Mouse (Mus musculus) heart, embryonic 11.5 days (tissue): ENCODE results near the gene Pnpla1. TPM values are rescaled to one million over a fixed set of nuclear protein-coding genes. Genes with fewer than 3 reads are reported as not detected.

Experiments
- ATAC-seq: fragments of 200-750 bp; cut with Nextera tagmentation; replicated peaks from 2 replicates; pipeline ENCODE4 v1.8.0; 2017; ENCODE audit warnings: moderate library complexity; ENCODE audit not compliant: insufficient number of reproducible peaks, low FRiP score, low TSS enrichment
- H3K27ac ChIP-seq: fragments of 300-500 bp; sonication (generic); 2 replicates; pipeline ENCODE4 v1.5.1; 2014; ENCODE audit warnings: mild to moderate bottlenecking, low read depth, low read length
- H3K27me3 ChIP-seq: fragments of 300-500 bp; sonication (generic); 2 replicates; pipeline ENCODE4 v1.6.1; 2014; ENCODE audit warnings: mild to moderate bottlenecking, low read length, mixed read lengths; ENCODE audit not compliant: control insufficient read depth, insufficient read depth
- H3K36me3 ChIP-seq: fragments of 300-500 bp; sonication (generic); 2 replicates; pipeline ENCODE4 v1.6.1; 2014; ENCODE audit warnings: mild to moderate bottlenecking, low read length, moderate library complexity, mixed read lengths; ENCODE audit not compliant: control insufficient read depth, insufficient read depth
- H3K4me1 ChIP-seq: fragments of 300-500 bp; sonication (generic); 2 replicates; pipeline ENCODE4 v1.6.1; 2014; ENCODE audit warnings: low read length; ENCODE audit not compliant: control insufficient read depth, insufficient read depth
- H3K4me2 ChIP-seq: fragments of 300-500 bp; sonication (generic); 2 replicates; pipeline ENCODE4 v1.6.1; 2014; ENCODE audit warnings: mild to moderate bottlenecking, moderate library complexity
- H3K4me3 ChIP-seq: fragments of 300-500 bp; sonication (generic); 2 replicates; pipeline ENCODE4 v1.5.1; 2014; ENCODE audit warnings: low read depth, low read length
- H3K9ac ChIP-seq: fragments of 300-500 bp; sonication (generic); 2 replicates; pipeline ENCODE4 v1.6.1; 2014; ENCODE audit warnings: mild to moderate bottlenecking, low read depth, low read length, moderate library complexity
- H3K9me3 ChIP-seq: fragments of 300-500 bp; sonication (generic); replicated peaks from 2 replicates; pipeline ENCODE4 v1.6.1; 2016; ENCODE audit warnings: low read length; ENCODE audit not compliant: control insufficient read depth
- WGBS: fragments of 180-500 bp; shearing (Covaris S2); extraction: QIAGEN DNeasy Blood & Tissue Kit; methylation state at CpG from one replicate; pipeline ENCODE4 v1.1.7; 2014; ENCODE audit not compliant: insufficient replicate concordance; 5-methylcytosine and 5-hydroxymethylcytosine counted together
- polyA plus RNA-seq: library from polyadenylated mRNA; unstranded; fragments of >200 nt; fragmentation: Nextera tagmentation; extraction: Ambion mirVana; gene quantifications from 2 replicates; pipeline ENCODE4 v1.2.1, GENCODE M21; 2014

The Pnpla1 gene
- polyA plus RNA-seq, 1 experiment from 2014 or later, result 0.06 TPM

- no peak for ATAC-seq
Observed at GRCm38 (mm10) chr17:28926866-28927635, 68.8 kb downstream of the Pnpla1 start.

GRCm38 (mm10) chr17:28928004-28928403, 69.8 kb downstream of the Pnpla1 start:
- ATAC-seq, result no peak
- H3K36me3 ChIP-seq, result no peaks in the 10 kb centered on the region
- no peak overlapping the region for H3K9ac ChIP-seq
- no peak overlapping the region for H3K27ac ChIP-seq
- WGBS, result 80% methylated on average over 9 of the region's 9 CpGs
- no peak overlapping the region for H3K4me3 ChIP-seq
- H3K27me3 ChIP-seq, result no peaks in the 10 kb centered on the region
- no peaks in the 10 kb centered on the region for H3K9me3 ChIP-seq
- peaks cover 3% of the 10 kb centered on the region for H3K4me1 ChIP-seq
- H3K4me2 ChIP-seq, result no peak overlapping the region

More at GRCm38 (mm10) chr17:28926866-28927635, 68.8 kb downstream of the Pnpla1 start:
- no peak overlapping the region for H3K27ac ChIP-seq
- no peak overlapping the region for H3K4me2 ChIP-seq
- no peak overlapping the region for H3K9ac ChIP-seq
- no peaks in the 10 kb centered on the region for H3K36me3 ChIP-seq
- no peaks in the 10 kb centered on the region for H3K27me3 ChIP-seq
- H3K9me3 ChIP-seq, result no peaks in the 10 kb centered on the region
- WGBS, result 44% methylated on average over 15 of the region's 15 CpGs
- H3K4me1 ChIP-seq, result peaks cover 3% of the 10 kb centered on the region
- no peak overlapping the region for H3K4me3 ChIP-seq

- 92% methylated on average over 4 of the region's 4 CpGs for WGBS
- no peak overlapping the region for H3K9ac ChIP-seq
- no peak overlapping the region for H3K4me3 ChIP-seq
- ATAC-seq, result no peak
- no peak overlapping the region for H3K27ac ChIP-seq
- no peaks in the 10 kb centered on the region for H3K27me3 ChIP-seq
- no peaks in the 10 kb centered on the region for H3K9me3 ChIP-seq
- H3K4me1 ChIP-seq, result peaks cover 6% of the 10 kb centered on the region
- no peak overlapping the region for H3K4me2 ChIP-seq
- H3K36me3 ChIP-seq, result no peaks in the 10 kb centered on the region
Observed at GRCm38 (mm10) chr17:28929369-28929768, 71.2 kb downstream of the Pnpla1 start.

GRCm38 (mm10) chr17:28930392-28931074, 72.3 kb downstream of the Pnpla1 start:
- H3K9ac ChIP-seq, result peak overlapping the region; percentile 64

GRCm38 (mm10) chr17:28931436-28932211, 73.4 kb downstream of the Pnpla1 start:
- H3K36me3 ChIP-seq, result no peaks in the 10 kb centered on the region
- H3K4me1 ChIP-seq, result peaks cover 6% of the 10 kb centered on the region
- H3K9me3 ChIP-seq, result no peaks in the 10 kb centered on the region
- no peak for ATAC-seq
- WGBS, result 85% methylated on average over 18 of the region's 18 CpGs
- H3K27me3 ChIP-seq, result no peaks in the 10 kb centered on the region
- H3K4me3 ChIP-seq, result no peak overlapping the region
- H3K9ac ChIP-seq, result no peak overlapping the region
- H3K27ac ChIP-seq, result peak overlapping the region; percentile 81
- H3K4me2 ChIP-seq, result no peak overlapping the region

More at GRCm38 (mm10) chr17:28930392-28931074, 72.3 kb downstream of the Pnpla1 start:
- Histone ChIP-seq H3K27ac (peak overlapping the region; percentile 81), H3K4me2 (peak overlapping the region; percentile 33), H3K36me3 (no peaks in the 10 kb centered on the region), H3K9me3 (no peaks in the 10 kb centered on the region), H3K4me3 (no peak overlapping the region), H3K4me1 (peaks cover 6% of the 10 kb centered on the region), H3K27me3 (no peaks in the 10 kb centered on the region)
- 19% methylated on average over 14 of the region's 14 CpGs for WGBS
- ATAC-seq, result peak; percentile 76

- WGBS, result 91% methylated on average over 4 of the region's 4 CpGs
- no peak for ATAC-seq
- Histone ChIP-seq H3K9ac (no peak overlapping the region), H3K4me1 (peaks cover 6% of the 10 kb centered on the region), H3K4me2 (no peak overlapping the region), H3K27me3 (no peaks in the 10 kb centered on the region), H3K9me3 (no peaks in the 10 kb centered on the region), H3K27ac (no peak overlapping the region), H3K36me3 (no peaks in the 10 kb centered on the region), H3K4me3 (no peak overlapping the region)
Observed at GRCm38 (mm10) chr17:28932274-28932673, 74.1 kb downstream of the Pnpla1 start.

GRCm38 (mm10) chr17:28934120-28934916, 76.1 kb downstream of the Pnpla1 start:
- no peaks in the 10 kb centered on the region for H3K9me3 ChIP-seq
- no peak overlapping the region for H3K4me3 ChIP-seq
- H3K36me3 ChIP-seq, result no peaks in the 10 kb centered on the region
- no peak overlapping the region for H3K9ac ChIP-seq
- no peak for ATAC-seq
- 0 out of 2 replicates have a peak overlapping the region, but pooled peaks have one; percentile 22 for H3K27ac ChIP-seq
- no peak overlapping the region for H3K4me2 ChIP-seq
- WGBS, result 69% methylated on average over 19 of the region's 19 CpGs
- H3K4me1 ChIP-seq, result peaks cover 6% of the 10 kb centered on the region
- H3K27me3 ChIP-seq, result no peaks in the 10 kb centered on the region

GRCm38 (mm10) chr17:28936133-28936532, 77.9 kb downstream of the Pnpla1 start:
- Histone ChIP-seq H3K36me3 (no peaks in the 10 kb centered on the region), H3K4me3 (no peak overlapping the region), H3K4me2 (no peak overlapping the region), H3K9ac (no peak overlapping the region), H3K27ac (0 out of 2 replicates have a peak overlapping the region, but pooled peaks have one; percentile 35), H3K27me3 (no peaks in the 10 kb centered on the region), H3K9me3 (no peaks in the 10 kb centered on the region), H3K4me1 (peaks cover 3% of the 10 kb centered on the region; the same call in 1 of the 2 replicates)
- 80% methylated on average over 7 of the region's 7 CpGs for WGBS
- peak; percentile 61; the same call in 1 of the 2 replicates for ATAC-seq
